Mouse (Mus musculus): ENCODE data around the gene F930015N05Rik. TPM values are rescaled to one million over a fixed set of nuclear protein-coding genes. Genes with fewer than 3 reads are reported as not detected.

Gene F930015N05Rik
- total and polyA plus RNA-seq, 3 experiments, result not detected

GRCm38 (mm10) chr11:64442119-64442518 is 5.7 kb upstream of the F930015N05Rik start:
- peak; percentile 49 for DNase-seq (ENCODE audit: extremely low read depth)
- Histone ChIP-seq H3K4me2 (ENCODE audit: insufficient read depth, low read depth, poor library complexity, severe bottlenecking) (peak overlapping the region; percentile 61), H3K36me3 (replicated peaks in 1 of 2; ENCODE audit: control insufficient read depth in 1 of 2, insufficient read depth in 1 of 2, low read length in 1 of 2) (no peaks in the 10 kb centered on the region), H3K9ac (ENCODE audit: insufficient read depth, low read depth) (no peak overlapping the region), H3K4me3 (replicated peaks in 1 of 3; ENCODE audit: low read depth in 2 of 3, low read length in 2 of 3, poor library complexity in 1 of 3) (no peak overlapping the region), H3K27me3 (replicated peaks) (no peaks in the 10 kb centered on the region), H3K27ac (ENCODE audit: insufficient read depth, low read depth) (no peak overlapping the region), H3K79me2 (replicated peaks; ENCODE audit: control insufficient read depth, extremely low read depth, insufficient read depth, poor library complexity, severe bottlenecking) (no peaks in the 10 kb centered on the region), H3K9me3 (replicated peaks; ENCODE audit: low read length) (no peaks in the 10 kb centered on the region), H3K4me1 (ENCODE audit: control insufficient read depth in 1 of 2, insufficient read depth in 2 of 2) (no peaks in the 10 kb centered on the region)
- in situ Hi-C loops (cut with MboI; ENCODE audit: low pct_ligation_motif_present, low pct_unique_long_range_greater_than_20kb, low sequenced_read_pairs), result loop anchor here (25.0 kb wide), 1 partner anchor 1030 kb away; no protein-coding TSS in a partner anchor
- dilution Hi-C loops (cut with MboI; ENCODE audit: extremely low pct_ligation_motif_present, extremely low pct_unique_long_range_greater_than_20kb, low sequenced_read_pairs), result no loop called here
- TF ChIP-seq POLR2A (IDR thresholded peaks at IDR 0.05; ENCODE audit: low read depth, low read length), result no peak
- 0 out of 2 replicates have a peak, but pooled peaks have one; percentile 7 for TF ChIP-seq JUND (conservative IDR thresholded peaks at IDR 0.05; ENCODE audit: low read depth, low read length)
- no peak for TF ChIP-seq E2F4 (IDR thresholded peaks at IDR 0.05; ENCODE audit: insufficient replicate concordance, low read depth, low read length)
- no peak for TF ChIP-seq UBTF (IDR thresholded peaks at IDR 0.05; ENCODE audit: low read depth, low read length)
- TF ChIP-seq ZC3H11A (IDR thresholded peaks at IDR 0.05; ENCODE audit: low read depth, low read length), result peak; percentile 54
- TF ChIP-seq SMC3 (IDR thresholded peaks at IDR 0.05; ENCODE audit: low read depth, low read length), result peak; percentile 74
- no peak for TF ChIP-seq ELF1 (IDR thresholded peaks at IDR 0.05; ENCODE audit: low read depth, low read length)
- no peak for TF ChIP-seq NRF1 (IDR thresholded peaks at IDR 0.05; ENCODE audit: low read depth, low read length)
- 0 out of 2 replicates have a peak, but pooled peaks have one; percentile 11 for TF ChIP-seq MEF2A (IDR thresholded peaks at IDR 0.05; ENCODE audit: borderline replicate concordance, low read depth, low read length)
- TF ChIP-seq CTCF (conservative IDR thresholded peaks at IDR 0.05 in 1 of 2, IDR thresholded peaks at IDR 0.05 in 1 of 2; ENCODE audit: low read depth in 2 of 2, low read length in 2 of 2), result peak; percentile 15 to 73; a peak in 2 of 4 replicates
- no peak for TF ChIP-seq MAX (IDR thresholded peaks at IDR 0.05; ENCODE audit: low read length)
- TF ChIP-seq IRF4 (IDR thresholded peaks at IDR 0.05; ENCODE audit: low read depth, low read length), result no peak
- no peak for TF ChIP-seq PAX5 (IDR thresholded peaks at IDR 0.05; ENCODE audit: low read length)
- TF ChIP-seq CHD2 (IDR thresholded peaks at IDR 0.05; ENCODE audit: low read length), result no peak
- no peak for TF ChIP-seq GABPA (IDR thresholded peaks at IDR 0.05; ENCODE audit: insufficient replicate concordance, low read depth, low read length)
- no peak for TF ChIP-seq EP300 (IDR thresholded peaks at IDR 0.05; ENCODE audit: low read length)
- TF ChIP-seq MYC (IDR thresholded peaks at IDR 0.05; ENCODE audit: low read depth, low read length), result 0 out of 2 replicates have a peak, but pooled peaks have one; percentile 13
- no peak for TF ChIP-seq ETS1 (conservative IDR thresholded peaks at IDR 0.05; ENCODE audit: low read depth, low read length)
- peak; percentile 74 for TF ChIP-seq RAD21 (IDR thresholded peaks at IDR 0.05; ENCODE audit: low read depth, low read length)
- TF ChIP-seq MXI1 (IDR thresholded peaks at IDR 0.05; ENCODE audit: low read depth, low read length), result no peak
- TF ChIP-seq ZMIZ1 (IDR thresholded peaks at IDR 0.05; ENCODE audit: low read depth, low read length), result no peak
- TF ChIP-seq ZKSCAN1 (IDR thresholded peaks at IDR 0.05; ENCODE audit: borderline replicate concordance, low read depth, low read length), result no peak
- no peak for TF ChIP-seq USF2 (conservative IDR thresholded peaks at IDR 0.05; ENCODE audit: low read depth, low read length)
- no peak for TF ChIP-seq JUN (IDR thresholded peaks at IDR 0.05; ENCODE audit: insufficient read depth, low read depth, low read length)
- TF ChIP-seq KAT2A (IDR thresholded peaks at IDR 0.05; ENCODE audit: insufficient replicate concordance, low read length), result no peak
- TF ChIP-seq BHLHE40 (IDR thresholded peaks at IDR 0.05; ENCODE audit: low read depth, low read length), result peak; percentile 48

Data from CH12.LX (cell line).